Mouse (Mus musculus) heart, postnatal 0 days (tissue): ENCODE measurements at regions not wholly inside any gene's neighbourhood (a gene's known extent, or its start where the extent isn't known, plus 50 kb on each side); places are given as distances from the start of the nearest gene placed in this dataset.
"Not testable (repeated sequence)": the region's sequence is repeated elsewhere in the genome, so short reads cannot be mapped to it uniquely, and the experiment has no call there.

ENCODE experiments used
- CTCF ChIP-seq: IDR thresholded peaks from 2 replicates; pipeline ENCODE4 v1.5.1; 2016; ENCODE audit warnings: antibody characterized with exemption, control low read depth, low read depth
- EP300 ChIP-seq: IDR thresholded peaks from 2 replicates; pipeline ENCODE4 v1.6.1; 2016; ENCODE audit warnings: antibody characterized with exemption, low read depth

GRCm38 (mm10) chr17:27279491-27280288 is 75.4 kb upstream of the Lemd2 start:
- not testable (repeated sequence) for TF ChIP-seq CTCF, EP300
